Mouse (Mus musculus) neural tube, embryonic 13.5 days (tissue): ENCODE results near the gene Rps6kb2. TPM values are rescaled to one million over a fixed set of nuclear protein-coding genes. Genes with fewer than 3 reads are reported as not detected.

Experiments used
- ATAC-seq: fragments of 200-750 bp; cut with Nextera tagmentation; 2 replicates; pipeline ENCODE4 v1.8.0; 2017; ENCODE audit warnings: low read depth, mild to moderate bottlenecking, moderate TSS enrichment, moderate library complexity
- H3K27ac ChIP-seq: fragments of 300-500 bp; sonication (generic); replicated peaks from 2 replicates; pipeline ENCODE4 v1.5.1; 2015; ENCODE audit warnings: moderate library complexity, mild to moderate bottlenecking, inconsistent platforms
- H3K27me3 ChIP-seq: fragments of 300-500 bp; sonication (generic); 2 replicates; pipeline ENCODE4 v1.6.1; 2015; ENCODE audit warnings: mild to moderate bottlenecking, inconsistent platforms
- H3K36me3 ChIP-seq: fragments of 300-500 bp; sonication (generic); 2 replicates; pipeline ENCODE4 v1.6.1; 2015; ENCODE audit warnings: mild to moderate bottlenecking, inconsistent platforms
- H3K4me1 ChIP-seq: fragments of 300-500 bp; sonication (generic); replicated peaks from 2 replicates; pipeline ENCODE4 v1.6.1; 2015; ENCODE audit warnings: inconsistent platforms
- H3K4me2 ChIP-seq: fragments of 300-500 bp; sonication (generic); 2 replicates; pipeline ENCODE4 v1.6.1; 2015; ENCODE audit warnings: inconsistent platforms, mild to moderate bottlenecking, moderate library complexity
- H3K4me3 ChIP-seq: fragments of 300-500 bp; sonication (generic); 2 replicates; pipeline ENCODE4 v1.5.1; 2015; ENCODE audit warnings: mild to moderate bottlenecking, inconsistent platforms
- H3K9ac ChIP-seq: fragments of 300-500 bp; sonication (generic); 2 replicates; pipeline ENCODE4 v1.6.1; 2015; ENCODE audit warnings: moderate library complexity, mild to moderate bottlenecking, inconsistent platforms
- H3K9me3 ChIP-seq: fragments of 300-500 bp; sonication (generic); 2 replicates; pipeline ENCODE4 v1.6.1; 2016; ENCODE audit warnings: inconsistent platforms
- WGBS: fragments of 180-500 bp; shearing (Covaris S2); methylation state at CpG from one replicate; pipeline ENCODE4 v1.1.7; 2015; 5-methylcytosine and 5-hydroxymethylcytosine counted together
- polyA plus RNA-seq: library from polyadenylated mRNA; unstranded; fragments of >200 nt; fragmentation: Nextera tagmentation; extraction: Ambion mirVana; gene quantifications from 2 replicates; pipeline ENCODE4 v1.2.1, GENCODE M21; 2015

Rps6kb2 gene
- 62.7 and 63.6 TPM in 2 replicates for polyA plus RNA-seq

DNA sequence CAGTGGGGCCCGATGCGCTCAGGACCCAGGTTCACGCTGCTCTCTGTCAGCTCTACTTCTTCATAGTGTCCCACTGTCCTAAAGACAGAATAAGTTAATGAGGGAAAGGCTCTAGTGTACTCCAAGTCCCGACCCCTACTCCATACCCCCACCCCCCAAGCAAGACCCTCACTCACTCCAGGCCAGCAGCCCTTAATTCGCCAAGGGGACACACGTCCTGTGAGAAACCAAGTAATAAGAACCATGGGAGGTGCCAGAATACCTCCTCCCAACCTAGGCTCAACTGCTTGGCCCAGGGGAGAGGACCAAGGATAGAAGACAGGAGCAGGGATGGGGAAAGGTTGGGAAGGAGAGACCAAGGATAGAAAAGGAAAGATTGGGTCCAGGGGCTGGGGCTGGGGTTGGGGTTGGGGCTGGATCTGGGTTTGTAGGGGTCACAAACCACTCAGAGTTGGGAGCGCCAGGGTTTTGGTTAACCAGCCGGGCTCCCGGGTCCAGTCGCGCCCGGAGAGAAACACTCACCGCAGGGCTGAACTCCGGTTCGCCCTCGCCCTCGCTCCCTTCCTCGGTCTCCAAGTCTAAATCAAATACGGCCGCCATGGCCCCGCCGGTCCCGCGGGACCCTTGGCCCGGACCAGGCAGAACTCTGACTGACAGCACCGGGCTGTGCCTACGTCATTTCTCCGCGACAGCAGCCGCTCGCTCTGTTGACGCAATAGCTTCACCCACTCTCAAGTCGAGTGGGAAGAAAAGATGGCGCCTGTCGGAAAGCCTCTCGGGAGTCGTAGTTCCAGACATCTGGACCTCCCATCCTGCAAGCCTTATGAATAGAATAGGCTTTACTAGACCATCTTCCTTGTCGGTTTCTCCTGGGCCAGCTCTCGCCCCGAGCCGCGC is at the start of gene Rps6kb2:
Rps6kb2 (minus strand) TSS at position 709 of the 897 bp plus-strand sequence.
- H3K9me3 ChIP-seq, result no peaks in the 10 kb centered on the region
- H3K4me3 ChIP-seq, result peak within 1 kb of the TSS; percentile 71
- H3K4me1 ChIP-seq, result peaks cover 21% of the 10 kb centered on the region
- peak; percentile 91 for ATAC-seq
- H3K27me3 ChIP-seq, result no peaks in the 10 kb centered on the region
- peak within 1 kb of the TSS; percentile 97 for H3K4me2 ChIP-seq
- H3K36me3 ChIP-seq, result peaks cover 39% of the 10 kb centered on the region
- peak within 1 kb of the TSS; percentile 85 for H3K27ac ChIP-seq
- H3K9ac ChIP-seq, result peak within 1 kb of the TSS; percentile 93
- 7% methylated on average over 42 of the region's 42 CpGs for WGBS

DNA sequence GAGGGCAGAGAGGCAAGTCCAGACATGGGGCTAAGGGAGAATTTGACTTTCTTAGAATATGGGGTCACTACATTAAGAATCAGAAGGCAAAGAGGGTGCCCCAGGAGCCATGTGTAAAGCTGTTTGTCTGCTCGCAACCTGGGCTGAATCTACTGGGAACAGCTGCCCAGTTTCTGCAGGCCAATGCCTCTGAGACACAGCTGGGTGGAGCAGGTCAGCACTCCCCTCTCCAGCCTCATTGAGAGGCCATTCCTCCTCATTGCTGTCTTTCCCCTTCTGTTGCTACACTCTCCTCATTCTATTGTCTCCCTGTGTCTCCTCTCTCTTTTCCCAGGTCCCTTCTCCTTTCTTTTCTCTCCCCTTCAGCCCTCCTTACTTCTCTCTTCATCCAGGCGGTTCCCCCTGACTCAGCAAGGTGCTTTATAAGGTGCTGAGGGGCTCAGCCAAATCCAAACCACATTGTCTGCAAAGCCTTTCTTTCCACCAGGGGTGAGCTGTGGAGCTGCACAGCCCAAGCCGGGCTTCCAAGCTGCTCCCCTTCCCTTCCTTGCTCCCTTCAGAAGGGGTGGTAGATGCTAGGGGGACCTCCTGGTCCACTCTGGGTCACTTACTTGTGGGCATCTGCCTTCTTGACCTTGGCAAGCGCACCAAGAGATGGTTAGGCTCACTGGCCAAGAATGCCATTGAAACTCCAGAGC is 48.9 kb upstream of the Rps6kb2 start:
- no peak overlapping the region for H3K4me2 ChIP-seq
- H3K9me3 ChIP-seq, result no peaks in the 10 kb centered on the region
- no peaks in the 10 kb centered on the region for H3K36me3 ChIP-seq
- H3K4me3 ChIP-seq, result no peak overlapping the region
- H3K9ac ChIP-seq, result no peak overlapping the region
- H3K4me1 ChIP-seq, result peaks cover 36% of the 10 kb centered on the region
- 32% methylated on average over 4 of the region's 4 CpGs for whole genome bisulfite sequencing
- ATAC-seq, result no peak
- H3K27ac ChIP-seq, result no peak overlapping the region
- H3K27me3 ChIP-seq, result peaks cover 71% of the 10 kb centered on the region

DNA sequence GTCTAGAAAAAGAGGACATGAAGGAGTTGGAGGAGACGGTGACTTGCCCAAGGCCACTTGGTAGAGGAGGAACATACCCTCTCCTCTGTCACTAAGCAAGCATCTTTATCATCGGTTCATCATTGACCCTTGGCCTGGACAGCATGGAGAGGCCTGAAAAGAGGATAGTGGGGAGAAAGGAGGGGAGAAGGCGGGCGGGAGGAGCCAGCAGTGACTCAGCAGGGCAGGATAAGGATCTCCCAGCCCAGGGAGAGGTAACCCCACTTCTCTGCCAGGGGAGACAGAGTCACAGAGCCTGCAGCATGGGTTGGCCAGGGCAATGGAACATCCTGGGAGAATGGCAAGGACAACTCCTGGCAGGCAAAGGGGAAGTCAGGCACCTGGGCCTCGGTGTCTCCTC is 45.4 kb upstream of the Rps6kb2 start:
- no peak for ATAC-seq
- WGBS, result 69% methylated on average over 5 of the region's 5 CpGs

DNA sequence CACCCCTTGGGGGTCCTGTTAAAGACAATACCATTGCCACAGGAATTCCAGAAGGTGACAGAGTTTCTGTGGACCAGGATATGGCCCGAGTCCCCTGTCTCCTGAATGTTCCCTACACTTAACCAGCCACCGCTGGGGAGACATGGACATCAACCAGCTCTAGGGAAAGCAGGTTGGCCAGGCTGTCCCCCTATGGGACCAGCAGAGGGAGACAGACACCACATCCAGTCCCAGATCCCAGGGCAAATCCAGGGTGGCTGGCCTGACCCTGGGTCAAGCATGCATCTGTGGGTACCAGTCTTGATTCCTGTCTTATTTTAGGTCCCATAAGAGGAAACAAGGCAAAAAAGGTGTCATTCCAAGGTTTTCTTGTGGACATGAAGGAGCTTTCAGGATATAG is 43.8 kb upstream of the Rps6kb2 start:
- Histone ChIP-seq H3K4me1 (peaks cover 9% of the 10 kb centered on the region), H3K36me3 (no peaks in the 10 kb centered on the region), H3K27me3 (peaks cover 40% of the 10 kb centered on the region), H3K4me3 (no peak overlapping the region), H3K4me2 (no peak overlapping the region), H3K9me3 (no peaks in the 10 kb centered on the region), H3K9ac (0 out of 2 replicates have a peak overlapping the region, but pooled peaks have one; percentile 43), H3K27ac (no peak overlapping the region)
- no peak for ATAC-seq
- 0% methylated on average over 2 of the region's 2 CpGs for WGBS

More for the DNA sequence above, 45.4 kb upstream of the Rps6kb2 start:
- Histone ChIP-seq H3K27me3 (peaks cover 56% of the 10 kb centered on the region), H3K9me3 (no peaks in the 10 kb centered on the region), H3K4me3 (no peak overlapping the region), H3K4me2 (no peak overlapping the region), H3K36me3 (no peaks in the 10 kb centered on the region), H3K27ac (no peak overlapping the region), H3K4me1 (peaks cover 9% of the 10 kb centered on the region), H3K9ac (no peak overlapping the region)

DNA sequence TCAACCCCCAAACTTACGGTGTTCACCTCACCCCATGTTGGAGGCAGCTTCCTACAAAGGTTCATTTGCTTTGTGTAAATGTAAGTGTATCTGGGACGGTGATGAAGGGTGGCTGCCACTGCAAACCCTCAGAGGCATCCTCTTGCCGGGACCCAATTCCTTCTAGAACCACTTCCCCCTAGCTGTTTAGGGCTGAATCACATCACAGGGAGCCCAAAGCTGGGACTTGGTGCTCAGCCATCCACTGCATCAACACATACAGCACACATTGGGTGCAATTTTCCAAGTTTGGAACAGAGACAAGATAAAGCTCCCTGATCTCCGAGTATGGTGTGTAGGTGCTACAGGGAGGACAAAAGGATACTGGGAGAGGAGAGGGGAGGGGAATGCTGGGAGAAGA is 41.7 kb upstream of the Rps6kb2 start:
- Histone ChIP-seq H3K9me3 (no peaks in the 10 kb centered on the region), H3K27me3 (peaks cover 26% of the 10 kb centered on the region), H3K4me1 (peaks cover 25% of the 10 kb centered on the region), H3K9ac (no peak overlapping the region), H3K27ac (no peak overlapping the region), H3K4me3 (no peak overlapping the region), H3K4me2 (no peak overlapping the region), H3K36me3 (peaks cover 3% of the 10 kb centered on the region; the same call in 1 of the 2 replicates)
- ATAC-seq, result no peak
- 66% methylated on average over 3 of the region's 4 CpGs for WGBS

DNA sequence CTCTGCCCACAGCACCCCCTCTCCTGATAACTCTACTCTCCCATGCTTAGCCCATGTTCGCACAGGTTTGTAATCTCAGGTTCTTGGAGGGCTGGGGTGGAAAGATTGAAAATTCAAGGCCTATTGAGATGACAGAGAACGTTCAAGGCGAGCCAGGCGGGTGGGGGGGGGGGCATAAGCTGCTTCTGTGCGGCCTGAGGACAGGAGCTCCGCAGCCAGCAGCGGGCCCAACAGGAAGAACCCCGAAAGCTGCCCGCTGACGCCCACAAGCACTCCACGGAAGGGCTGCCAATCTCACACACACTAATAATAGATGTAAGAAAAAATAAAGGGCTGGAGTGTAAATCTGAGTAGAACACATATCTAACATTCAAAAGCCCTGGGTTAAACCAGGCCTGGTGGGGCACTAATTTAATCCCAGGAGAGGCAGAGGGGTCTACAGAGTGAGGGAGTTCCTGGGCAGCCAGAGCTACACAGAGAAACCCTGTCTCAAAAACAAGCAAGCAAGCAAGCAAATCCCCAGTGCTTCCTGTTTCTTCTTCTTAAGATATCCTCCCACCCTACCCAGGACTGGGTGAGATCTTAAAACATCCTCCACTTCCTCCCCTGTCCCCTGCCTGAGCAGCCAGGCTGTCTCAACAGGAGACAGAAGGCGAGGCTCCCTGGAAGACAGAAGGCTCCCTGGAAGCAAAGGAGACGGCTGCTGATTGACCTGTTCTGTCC is 40.6 kb upstream of the Rps6kb2 start:
- ATAC-seq, result no peak
- Histone ChIP-seq H3K4me1 (peaks cover 26% of the 10 kb centered on the region), H3K27me3 (peaks cover 23% of the 10 kb centered on the region), H3K4me2 (no peak overlapping the region), H3K36me3 (peaks cover 11% of the 10 kb centered on the region), H3K4me3 (no peak overlapping the region), H3K9ac (no peak overlapping the region), H3K27ac (no peak overlapping the region), H3K9me3 (no peaks in the 10 kb centered on the region)
- 65% methylated on average over 13 of the region's 13 CpGs for WGBS

DNA sequence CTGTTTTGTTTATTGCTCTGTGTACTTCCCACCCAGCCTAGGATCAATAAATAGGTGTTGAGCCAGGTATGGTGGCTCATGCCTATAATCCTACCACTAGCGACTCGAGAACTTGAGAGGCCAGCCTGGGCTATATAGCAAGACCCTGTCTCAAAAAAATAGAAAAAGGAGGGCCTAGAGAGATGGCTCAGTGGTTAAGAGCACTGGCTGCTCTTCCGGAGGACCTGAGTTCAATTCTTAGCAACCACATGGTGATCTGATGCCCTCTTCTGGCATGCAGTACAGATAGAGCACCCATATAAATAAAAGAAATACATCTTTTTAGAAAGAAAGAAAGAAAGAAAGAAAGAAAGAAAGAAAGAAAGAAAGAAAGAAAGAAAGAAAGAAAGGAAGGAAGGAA is 40.0 kb upstream of the Rps6kb2 start:
- Histone ChIP-seq H3K27me3 (peaks cover 23% of the 10 kb centered on the region), H3K4me1 (peaks cover 26% of the 10 kb centered on the region), H3K36me3 (peaks cover 14% of the 10 kb centered on the region), H3K27ac (no peak overlapping the region), H3K9me3 (no peaks in the 10 kb centered on the region), H3K4me3 (no peak overlapping the region), H3K9ac (no peak overlapping the region), H3K4me2 (peak overlapping the region; percentile 97; the same call in 1 of the 2 replicates)
- WGBS, result 70% methylated on average over 3 of the region's 3 CpGs
- ATAC-seq, result no peak

DNA sequence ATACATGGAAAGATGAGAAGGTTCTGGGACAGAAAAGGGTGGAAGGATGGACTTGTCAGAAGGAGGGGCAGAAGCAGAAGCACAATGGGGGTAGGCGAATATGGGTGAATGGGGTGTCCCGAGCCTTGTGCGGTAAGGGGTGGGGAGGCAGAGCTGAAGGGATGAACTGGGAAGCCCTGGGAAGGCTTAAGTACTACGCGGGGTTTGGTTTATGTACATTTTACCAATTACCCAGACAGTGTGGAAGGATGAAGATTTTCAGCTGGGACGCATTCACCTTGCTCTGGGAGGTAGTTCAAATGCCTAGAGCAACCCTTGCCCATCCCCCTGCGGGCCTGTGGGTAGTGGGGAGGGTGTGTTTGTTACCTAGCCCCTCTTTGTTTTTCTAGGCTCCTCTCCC is 39.0 kb upstream of the Rps6kb2 start:
- peak overlapping the region; percentile 97 for H3K4me2 ChIP-seq
- 0 out of 2 replicates have a peak, but pooled peaks have one; percentile 15 for ATAC-seq
- H3K36me3 ChIP-seq, result peaks cover 23% of the 10 kb centered on the region
- H3K9ac ChIP-seq, result peak overlapping the region; percentile 81
- H3K4me3 ChIP-seq, result peak overlapping the region; percentile 68
- H3K27ac ChIP-seq, result peak overlapping the region; percentile 59; the same call in 1 of the 2 replicates
- H3K4me1 ChIP-seq, result peaks cover 26% of the 10 kb centered on the region
- 28% methylated on average over 7 of the region's 7 CpGs for WGBS
- H3K9me3 ChIP-seq, result no peaks in the 10 kb centered on the region
- peaks cover 20% of the 10 kb centered on the region for H3K27me3 ChIP-seq

DNA sequence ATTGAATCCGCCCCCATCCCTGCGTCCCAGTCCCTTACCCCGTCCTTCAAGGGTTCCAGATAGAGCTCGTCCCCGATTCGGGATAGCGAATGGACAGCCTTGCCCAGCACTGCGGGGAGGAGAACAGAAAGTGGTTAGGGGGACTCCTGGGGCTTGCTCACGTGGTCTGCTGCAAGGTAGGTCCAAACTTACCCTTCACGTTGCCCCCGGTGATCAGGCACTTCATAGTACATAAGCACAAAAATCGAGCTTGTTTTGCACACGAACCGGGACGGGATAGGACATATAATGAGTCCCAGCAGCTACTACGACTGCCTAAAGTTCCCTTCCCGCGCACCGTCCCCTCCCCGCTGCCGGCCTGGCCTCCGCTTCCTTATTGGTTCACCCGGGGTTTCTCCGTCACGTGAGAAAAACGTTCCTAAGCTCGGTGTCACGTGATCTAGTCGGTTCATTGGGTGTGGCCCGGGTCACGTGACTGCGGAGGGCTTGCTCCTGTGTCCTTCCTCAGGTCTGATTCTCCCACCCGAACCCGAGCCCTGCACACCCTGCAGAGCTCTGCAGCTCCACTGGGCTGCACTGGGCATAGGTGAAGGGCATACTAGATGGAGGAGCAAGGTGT is 38.2 kb upstream of the Rps6kb2 start, which contains the start of gene Rad9a:
Rad9a (minus strand) TSS at position 372 of the 619 bp plus-strand sequence.
- Histone ChIP-seq H3K4me3 (peak within 1 kb of the TSS; percentile 68), H3K27ac (peak within 1 kb of the TSS; percentile 59), H3K9me3 (no peaks in the 10 kb centered on the region), H3K27me3 (peaks cover 20% of the 10 kb centered on the region), H3K4me2 (peak within 1 kb of the TSS; percentile 97), H3K9ac (peak within 1 kb of the TSS; percentile 88), H3K4me1 (peaks cover 32% of the 10 kb centered on the region), H3K36me3 (peaks cover 31% of the 10 kb centered on the region)
- ATAC-seq, result peak; percentile 86
- 0% methylated on average over 34 of the region's 34 CpGs for WGBS

DNA sequence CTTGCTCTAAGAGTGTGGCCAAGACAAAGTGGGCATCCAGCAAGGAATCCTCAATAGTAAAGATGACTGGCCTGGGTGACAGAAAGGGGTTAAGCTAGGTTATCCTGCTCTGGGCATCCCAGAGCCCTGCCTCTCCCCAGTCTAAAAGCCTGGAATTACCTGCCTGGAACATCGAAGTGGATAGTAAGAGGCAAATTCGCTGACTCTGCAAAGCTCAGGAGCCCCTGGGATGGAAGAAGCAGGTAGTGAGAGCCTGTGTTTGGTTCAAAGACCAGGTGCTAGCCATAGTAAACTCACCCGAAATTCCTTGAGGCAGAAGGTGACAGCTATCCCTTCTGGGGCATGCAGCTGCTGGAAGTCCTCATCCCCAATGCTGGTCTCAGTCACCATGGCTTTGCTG is 34.0 kb upstream of the Rps6kb2 start:
- H3K4me3 ChIP-seq, result no peak overlapping the region
- H3K4me2 ChIP-seq, result no peak overlapping the region
- peaks cover 59% of the 10 kb centered on the region for H3K4me1 ChIP-seq
- no peaks in the 10 kb centered on the region for H3K9me3 ChIP-seq
- peaks cover 64% of the 10 kb centered on the region for H3K36me3 ChIP-seq
- ATAC-seq, result no peak
- no peaks in the 10 kb centered on the region for H3K27me3 ChIP-seq
- WGBS, result 74% methylated on average over 3 of the region's 3 CpGs
- H3K27ac ChIP-seq, result no peak overlapping the region
- no peak overlapping the region for H3K9ac ChIP-seq

DNA sequence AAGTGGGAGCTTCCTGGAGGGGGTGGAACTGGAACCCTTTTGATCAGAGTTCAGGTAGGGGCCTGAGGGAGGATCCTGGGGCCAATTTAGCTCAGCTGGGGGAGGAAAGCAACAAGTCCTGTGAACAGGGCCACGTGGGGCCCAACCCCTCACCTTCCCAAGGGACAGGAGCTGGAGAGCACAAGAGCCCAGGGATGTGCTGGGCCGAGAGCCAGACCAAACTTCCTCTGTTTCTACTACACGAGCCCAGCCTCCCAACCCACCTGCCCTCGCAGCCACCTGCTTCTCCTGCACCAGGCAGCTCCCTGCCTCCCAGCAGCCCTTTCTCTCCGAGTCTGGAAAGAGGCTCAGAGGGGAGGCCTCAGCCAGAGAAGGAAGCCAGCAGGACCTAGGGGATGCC is 33.4 kb upstream of the Rps6kb2 start:
- H3K9me3 ChIP-seq, result no peaks in the 10 kb centered on the region
- WGBS, result 27% methylated on average over 5 of the region's 5 CpGs
- no peak overlapping the region; the same call in 1 of the 2 replicates for H3K27ac ChIP-seq
- no peak overlapping the region for H3K4me3 ChIP-seq
- peaks cover 64% of the 10 kb centered on the region for H3K36me3 ChIP-seq
- H3K4me2 ChIP-seq, result no peak overlapping the region
- H3K9ac ChIP-seq, result no peak overlapping the region
- peaks cover 57% of the 10 kb centered on the region for H3K4me1 ChIP-seq
- ATAC-seq, result no peak
- H3K27me3 ChIP-seq, result no peaks in the 10 kb centered on the region
